Mouse (Mus musculus) E14TG2a.4 (cell line): ENCODE measurements at regions not wholly inside any gene's neighbourhood (a gene's known extent, or its start where the extent isn't known, plus 50 kb on each side); places are given as distances from the start of the nearest gene placed in this dataset.

ENCODE experiments used
- CTCF ChIP-seq: conservative IDR thresholded peaks from 2 replicates; pipeline ENCODE4 v1.5.1; 2014; ENCODE audit warnings: low read length
- POU5F1 ChIP-seq: IDR thresholded peaks from 2 replicates; pipeline ENCODE4 v1.6.1; 2014; ENCODE audit warnings: low read length, borderline replicate concordance

DNA sequence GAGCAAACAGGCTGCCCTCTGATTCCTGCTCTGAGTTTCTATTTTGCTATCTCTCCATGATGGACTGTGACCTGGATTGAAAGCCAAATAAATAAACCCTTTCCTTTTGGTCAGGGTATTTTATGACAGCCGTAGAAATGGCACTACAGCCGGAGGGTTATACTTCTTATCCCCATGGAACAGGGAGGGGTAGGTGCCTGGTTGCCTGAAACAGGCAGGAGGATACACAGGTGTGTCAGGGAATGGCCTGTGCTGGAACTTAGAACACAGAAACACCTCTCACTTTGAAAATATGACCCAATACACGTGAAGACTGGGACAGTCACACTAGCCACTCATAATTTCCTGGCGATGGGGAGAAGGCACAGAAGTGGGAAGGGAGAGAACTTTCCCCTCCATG lies 200.1 kb downstream of the Gm7361 start:
- TF ChIP-seq CTCF = no peak
- no peak for TF ChIP-seq POU5F1
